Mouse (Mus musculus) kidney, adult 2 months (tissue): ENCODE measurements around the gene Wfdc9.

Experiments
- CTCF ChIP-seq: fragments of 200-500 bp; conservative IDR thresholded peaks from 2 replicates; pipeline ENCODE4 v1.5.1; 2011; ENCODE audit warnings: low read depth, mild to moderate bottlenecking, control low read depth, low read length, moderate library complexity, mixed read lengths; ENCODE audit not compliant: insufficient read depth, insufficient read length
- POLR2A ChIP-seq: fragments of 200-500 bp; IDR thresholded peaks from one replicate; pipeline ENCODE4 v1.6.1; 2011; ENCODE audit warnings: low read depth, low read length, control low read depth

DNA sequence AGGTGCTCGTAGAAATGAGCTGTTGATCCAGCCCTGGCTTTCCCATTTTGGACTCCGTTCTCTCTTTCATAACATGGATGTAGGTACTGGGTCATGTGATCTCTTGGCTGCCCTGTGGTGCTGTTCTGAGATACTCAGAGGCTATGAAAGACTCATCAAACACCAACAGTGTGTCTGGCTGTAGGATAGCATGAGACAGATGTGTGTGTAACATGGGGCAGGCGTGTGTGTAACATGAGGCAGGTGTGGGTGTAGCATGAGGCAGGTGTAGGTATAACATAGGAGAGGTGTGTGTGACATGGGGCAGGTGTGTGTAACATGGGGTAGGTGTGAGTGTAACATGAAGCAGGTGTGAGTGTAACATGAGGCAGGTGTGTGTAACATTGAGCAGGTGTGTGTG lies 41.0 kb downstream of the Wfdc9 start:
- TF ChIP-seq CTCF (no peak), POLR2A (no peak)
